Mouse (Mus musculus) yolk sac, embryonic 10.5 days (tissue): ENCODE data around the gene Stx2.

ENCODE experiments used
- DNase-seq: peaks from one replicate; pipeline ENCODE4 v3.0.0-alpha.2; 2017; ENCODE audit warnings: low spot score

Gene Stx2

DNA sequence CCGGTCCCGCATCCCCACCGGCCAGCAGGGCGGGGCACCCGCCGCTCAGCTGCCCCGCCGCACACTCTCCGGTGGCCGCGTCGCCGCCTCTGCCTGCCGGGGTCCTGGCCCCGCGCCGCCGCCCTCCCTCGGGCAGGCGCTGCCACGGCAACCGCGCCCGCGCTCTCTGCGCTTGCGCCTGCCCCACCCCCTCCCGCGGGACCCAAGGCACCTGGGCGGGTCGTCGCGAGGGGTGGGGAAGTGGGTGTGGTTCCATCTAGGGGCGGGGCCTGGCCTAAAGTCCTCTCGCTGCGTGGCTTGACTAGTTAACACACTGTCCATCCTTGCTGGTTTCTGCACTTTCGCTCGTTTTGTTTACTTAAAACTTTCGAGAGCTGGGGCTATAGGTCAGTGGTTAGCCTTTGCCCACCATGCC is at the start of gene Stx2:
TSS of gene Stx2 (minus strand) at position 163 of the 415 bp plus-strand sequence.
- DNase-seq = peak; percentile 93

- DNase-seq = no peak
Observed at GRCm38 (mm10) chr5:129054675-129055284, 46.4 kb upstream of the Stx2 start.

DNA sequence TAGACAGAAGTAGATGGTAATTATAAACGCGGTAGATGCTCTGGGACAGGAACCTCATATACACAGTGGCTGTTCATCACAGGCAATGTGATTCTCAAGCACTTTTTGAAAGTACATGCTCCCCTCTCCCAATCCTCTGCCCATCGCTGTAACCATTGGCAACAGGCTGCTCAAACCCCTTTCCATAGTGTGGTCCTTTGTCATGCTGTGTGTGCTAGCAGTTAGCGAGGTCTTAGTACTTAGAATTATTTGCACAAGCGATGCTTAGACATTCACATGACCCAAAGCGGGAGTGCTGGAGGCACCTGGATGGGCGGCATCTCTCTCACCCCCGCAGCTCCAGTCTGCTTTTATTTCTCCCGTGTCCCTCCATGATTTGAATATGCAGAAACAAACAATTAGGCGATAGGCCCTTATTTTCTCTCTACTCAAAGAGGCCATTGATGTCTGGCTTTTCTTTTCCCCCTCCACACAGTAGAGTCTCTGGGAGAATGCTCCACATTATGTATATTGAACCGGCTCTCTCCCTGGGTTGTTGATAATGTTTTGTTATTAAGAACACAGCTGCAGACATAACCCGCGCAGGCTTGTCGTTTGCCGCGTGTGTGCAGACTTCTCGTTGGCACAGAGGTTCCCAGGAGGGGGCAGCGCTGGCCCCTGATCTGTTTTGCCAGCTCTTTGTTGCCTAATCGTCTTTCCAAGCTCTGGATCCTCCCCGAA is 44.4 kb upstream of the Stx2 start:
- no peak for DNase-seq

DNA sequence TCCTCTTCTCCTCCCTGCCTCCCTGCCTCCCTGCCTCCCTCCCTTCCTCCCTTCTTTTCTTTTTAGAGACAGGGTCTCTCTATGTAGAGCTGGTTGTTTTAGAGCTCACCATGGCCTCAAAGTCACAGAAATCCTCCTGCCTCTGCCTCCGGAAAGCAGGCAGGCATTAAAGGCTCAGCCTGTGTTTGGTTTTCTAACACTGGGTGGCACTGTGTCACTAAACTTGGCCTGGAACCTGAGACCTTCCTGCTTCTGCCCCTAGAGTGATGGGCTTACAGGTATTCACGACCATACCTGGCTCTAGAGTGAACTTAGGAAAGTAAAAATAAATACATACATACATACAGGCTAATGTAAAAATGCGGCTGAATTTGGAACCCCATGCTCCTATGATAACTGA is 43.5 kb upstream of the Stx2 start:
- no peak for DNase-seq

GRCm38 (mm10) chr5:129049372-129049771 is 41.0 kb upstream of the Stx2 start:
- no peak for DNase-seq

DNA sequence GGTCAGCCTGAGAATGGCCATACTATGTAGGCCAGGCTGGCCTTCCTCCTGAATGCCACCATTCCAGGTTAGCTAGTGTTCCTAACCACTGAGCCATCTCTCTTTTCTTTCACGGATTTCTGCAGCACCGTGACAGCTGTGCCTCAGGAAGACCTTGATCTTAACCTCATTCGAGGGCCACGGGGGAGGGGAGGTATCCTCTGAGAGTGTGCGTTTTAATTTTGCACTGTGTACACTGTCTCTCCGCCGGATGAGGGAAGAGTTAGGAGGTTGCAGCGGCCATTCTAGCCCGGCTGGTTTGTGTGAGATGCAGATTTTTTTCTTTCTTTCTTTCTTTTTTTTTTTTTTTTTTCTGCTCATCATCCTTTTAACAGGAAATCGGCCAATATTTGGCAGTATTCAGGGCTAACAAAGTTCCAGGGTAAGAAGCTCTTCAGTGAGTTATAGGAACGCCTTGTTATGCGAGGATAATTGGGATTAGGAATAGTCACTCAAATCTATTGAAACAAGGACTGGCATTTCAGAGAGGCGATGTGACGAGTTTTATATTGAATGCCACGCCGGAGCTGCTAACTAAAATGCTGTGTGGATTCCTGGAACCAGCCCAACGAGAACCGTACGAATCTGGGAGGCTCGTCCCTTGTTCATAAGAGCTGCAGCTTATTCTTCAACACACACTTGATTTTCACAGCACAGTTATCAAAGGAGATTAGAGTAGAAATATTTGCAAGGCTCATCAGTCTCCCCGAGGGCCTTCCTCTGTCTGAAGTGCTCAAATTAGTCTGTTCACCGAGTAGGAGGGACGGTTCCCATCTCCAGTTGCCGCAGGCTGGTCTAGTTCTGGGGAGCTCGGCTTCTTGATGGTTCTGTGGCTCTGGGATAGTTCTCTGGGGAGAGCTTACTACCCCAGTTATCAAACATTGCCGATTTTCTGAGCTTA is 37.5 kb upstream of the Stx2 start:
- no peak for DNase-seq

DNA sequence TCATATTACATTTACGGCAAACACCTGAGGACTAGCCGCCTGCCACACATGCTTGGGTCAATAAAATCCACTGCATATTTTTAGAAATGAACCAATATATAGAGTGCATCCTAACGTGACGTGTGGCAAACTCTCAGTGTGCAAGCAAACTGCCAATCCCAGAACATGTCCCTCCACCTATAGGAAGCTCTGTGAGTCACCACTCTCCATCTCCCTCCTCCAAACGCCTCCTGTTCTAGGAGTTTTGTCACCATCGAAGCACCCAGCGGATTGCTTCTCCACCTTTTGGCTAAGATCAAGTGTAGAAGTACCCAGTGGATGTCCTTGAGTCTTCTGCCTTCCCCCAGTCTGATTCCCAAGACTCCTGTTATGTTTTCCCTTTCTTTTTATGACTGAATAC is 29.4 kb upstream of the Stx2 start:
- no peak for DNase-seq

GRCm38 (mm10) chr5:129036678-129037077 is 28.3 kb upstream of the Stx2 start:
- DNase-seq = no peak

DNA sequence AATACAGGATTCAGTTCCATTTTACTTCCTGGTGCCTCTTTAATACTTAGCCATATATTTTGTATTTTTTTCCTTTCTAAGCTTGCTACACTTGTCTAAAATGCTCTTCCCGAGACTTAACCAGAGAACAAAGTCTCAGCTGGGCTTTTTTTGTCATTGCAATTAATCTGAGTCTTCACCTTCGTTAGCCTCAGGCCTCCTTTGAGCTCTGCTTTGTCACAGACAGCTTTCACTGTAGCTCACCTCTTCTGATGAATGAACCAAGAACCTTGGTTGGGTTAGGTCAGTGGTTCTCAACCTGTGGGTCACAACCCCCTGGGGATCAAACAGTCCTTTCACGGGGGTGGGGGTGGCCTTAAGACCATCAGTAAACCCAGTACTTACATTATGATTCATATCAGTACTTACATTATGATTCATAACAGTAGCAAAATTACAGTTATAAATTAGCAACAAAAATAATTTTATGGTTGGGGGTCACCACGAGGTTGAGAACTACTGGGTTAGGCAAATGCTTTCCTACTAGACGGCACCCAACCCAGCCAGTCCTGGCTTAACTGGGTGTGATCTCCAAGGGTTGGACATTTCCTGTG is 20.9 kb upstream of the Stx2 start:
- DNase-seq = no peak

- no peak for DNase-seq
Observed at GRCm38 (mm10) chr5:129026637-129027036, 18.3 kb upstream of the Stx2 start.

DNA sequence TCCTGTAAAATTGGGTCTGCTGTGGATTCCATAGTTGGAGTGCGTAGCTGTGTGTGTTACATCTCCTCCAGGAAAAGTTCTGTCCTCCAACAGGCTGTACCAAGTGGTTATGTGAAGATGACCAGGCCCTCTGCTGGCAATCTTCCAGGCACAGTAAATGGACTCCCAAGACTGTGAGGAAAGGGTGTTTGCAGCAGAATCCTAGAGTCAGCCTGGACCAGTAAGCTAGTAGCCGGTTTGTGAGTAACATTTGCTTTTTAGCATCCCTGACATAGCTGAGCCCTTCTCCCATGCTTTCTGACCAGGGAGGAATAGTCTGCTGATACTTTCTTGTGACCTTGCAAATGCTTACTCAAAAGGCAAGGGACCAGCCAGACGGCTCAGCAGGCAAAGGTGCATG is 17.8 kb upstream of the Stx2 start:
- no peak for DNase-seq

DNA sequence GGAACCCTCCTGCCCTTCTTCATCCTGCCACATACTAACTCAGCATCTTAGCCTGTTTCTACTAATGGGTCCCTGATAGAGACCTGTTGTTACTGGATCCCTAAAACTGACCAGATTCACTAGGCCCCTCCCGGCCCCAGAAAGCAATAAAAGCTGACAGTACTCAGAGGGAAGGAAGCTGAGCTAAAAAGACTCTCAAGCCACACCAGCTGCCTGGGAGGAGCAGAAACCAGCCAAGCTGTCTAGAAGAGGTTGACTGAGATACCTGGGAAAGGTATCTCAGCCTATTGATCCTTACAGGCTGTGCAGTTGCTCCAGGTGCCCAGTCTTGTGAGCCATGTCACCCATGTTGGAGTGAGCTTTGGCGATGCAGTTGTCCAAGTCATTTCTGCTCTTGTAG is 17.4 kb upstream of the Stx2 start:
- no peak for DNase-seq

DNA sequence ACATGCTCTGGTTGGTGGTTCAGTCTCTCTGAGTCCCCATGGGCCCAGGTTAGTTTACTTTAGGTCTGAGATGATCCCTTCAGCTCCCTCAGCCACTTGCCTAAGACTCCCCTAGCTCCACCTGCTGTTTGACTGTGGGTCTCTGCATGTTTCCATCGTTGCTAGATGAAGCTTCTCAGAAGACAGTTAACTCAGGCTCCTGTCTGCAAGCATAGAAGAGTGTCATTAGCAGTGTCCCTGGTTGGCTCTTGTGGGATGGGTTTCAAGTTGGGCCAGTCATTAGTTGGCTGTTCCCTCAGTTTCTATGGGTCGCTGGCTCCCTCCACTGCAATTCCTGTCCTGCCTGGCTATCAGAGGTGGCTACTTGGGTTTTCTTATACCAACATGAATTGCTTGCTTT is 16.7 kb upstream of the Stx2 start:
- DNase-seq = no peak

GRCm38 (mm10) chr5:129020731-129021130 is 12.4 kb upstream of the Stx2 start:
- peak; percentile 37 for DNase-seq

- no peak for DNase-seq
Observed at GRCm38 (mm10) chr5:129020300-129020668, 11.9 kb upstream of the Stx2 start.

DNA sequence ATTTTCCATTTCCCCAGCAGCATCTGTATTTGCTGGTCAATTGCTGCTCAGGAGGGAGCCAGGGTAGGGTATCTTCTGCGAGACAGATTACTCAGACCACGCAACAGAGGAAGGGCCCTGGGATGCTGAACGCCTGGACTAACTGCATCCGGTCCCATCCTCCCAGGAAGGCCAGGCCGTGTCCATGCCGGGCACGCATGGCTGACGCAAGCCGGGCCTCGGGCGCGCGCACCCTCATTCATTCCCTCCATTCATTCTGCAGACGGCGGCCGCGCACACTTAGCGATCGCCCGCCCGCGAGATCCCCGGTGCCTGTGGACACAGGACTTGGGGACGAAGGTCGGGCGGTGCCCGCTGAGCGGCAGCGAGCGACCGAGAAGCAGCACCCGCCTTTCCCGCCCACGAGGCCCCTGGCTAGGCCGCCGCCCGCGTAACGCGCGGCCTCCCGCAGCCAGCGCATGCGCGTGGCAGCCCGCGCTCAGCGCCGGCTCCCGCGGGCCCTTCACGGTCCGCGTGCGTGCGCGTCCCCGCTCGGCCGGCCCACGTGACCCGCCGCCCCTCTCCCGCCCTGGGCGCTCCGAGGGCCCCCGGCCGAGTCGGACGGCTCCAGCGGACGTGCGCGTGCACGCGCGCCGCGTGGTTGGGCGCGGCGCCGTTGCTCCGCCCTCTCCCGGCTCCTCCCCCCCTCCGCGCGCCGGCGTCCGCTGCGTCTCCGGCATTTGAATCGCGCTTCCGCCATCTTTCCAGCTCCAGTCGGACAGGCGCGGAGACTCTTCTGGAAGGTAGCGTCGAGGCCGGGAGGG is 11.3 kb upstream of the Stx2 start, which contains the start of gene Ran:
TSS of gene Ran (plus strand) at position 573 of the 803 bp plus-strand sequence.
- peak; percentile 93 for DNase-seq

GRCm38 (mm10) chr5:129018782-129019489 is 10.6 kb upstream of the Stx2 start:
- no peak for DNase-seq

DNA sequence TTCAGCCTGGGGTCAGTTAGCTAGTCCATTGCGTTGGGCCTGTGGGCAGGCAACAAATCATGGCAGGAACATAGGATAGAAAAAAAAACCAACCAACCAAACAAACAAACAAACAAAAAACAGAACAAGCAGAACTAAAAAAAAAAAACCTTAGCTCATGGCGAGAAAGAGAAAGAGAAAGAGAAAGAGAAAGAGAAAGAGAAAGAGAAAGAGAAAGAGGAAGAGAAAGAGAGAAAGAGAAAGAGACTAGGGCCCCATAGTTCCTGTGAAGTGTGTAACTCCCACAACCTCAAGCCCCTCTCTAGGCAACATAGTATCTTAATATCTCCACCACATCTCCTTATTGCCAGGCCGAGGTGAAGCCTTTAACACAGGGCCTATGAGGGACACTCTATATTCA is 8.0 kb upstream of the Stx2 start:
- no peak for DNase-seq

- DNase-seq = no peak
Observed at GRCm38 (mm10) chr5:129015540-129015939, 7.2 kb upstream of the Stx2 start.

DNA sequence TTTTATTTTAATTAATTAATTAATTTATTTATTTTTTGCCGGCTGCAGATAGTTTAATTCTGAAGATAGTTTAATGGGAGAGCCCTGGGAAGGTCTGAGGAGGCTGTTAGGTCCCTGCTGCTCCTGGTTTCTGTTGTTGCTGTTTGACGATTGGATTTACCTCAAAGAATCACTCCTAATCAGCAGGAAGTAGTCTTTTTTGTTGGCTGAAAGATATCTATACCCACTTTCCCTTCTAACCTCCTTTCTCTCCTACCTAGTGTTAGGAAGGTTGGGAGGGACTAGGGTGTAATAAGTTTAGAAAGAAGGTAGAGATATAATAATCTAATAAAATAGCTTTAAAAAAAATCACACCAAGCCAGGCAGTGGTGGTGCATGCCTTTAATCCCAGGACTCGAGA is 6.6 kb upstream of the Stx2 start:
- no peak for DNase-seq

DNA sequence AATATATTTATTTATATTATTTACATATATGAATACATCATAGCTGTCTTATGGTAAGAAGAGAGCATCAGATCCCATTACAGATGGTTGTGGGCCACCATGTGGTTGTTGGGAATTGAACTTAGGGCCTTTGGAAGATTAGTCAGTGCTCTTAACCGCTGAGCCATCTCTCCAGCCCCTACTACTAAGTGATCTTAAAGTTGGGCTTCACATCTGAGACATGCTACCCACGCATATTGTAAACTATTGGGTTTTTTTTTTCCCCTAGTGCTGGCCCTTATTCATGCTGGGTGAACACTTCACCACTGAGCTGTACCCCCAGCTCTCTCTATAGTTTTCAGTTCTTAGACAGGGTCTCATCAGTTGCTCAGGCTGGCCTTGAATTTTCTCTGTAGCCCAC is 2.6 kb upstream of the Stx2 start:
- DNase-seq = no peak
